Mouse (Mus musculus) olfactory bulb, adult 2 months (tissue): ENCODE data around the gene Pdcd4.

Source experiments
- CTCF ChIP-seq: fragments of 200-500 bp; IDR thresholded peaks from 2 replicates; pipeline ENCODE4 v1.5.1; 2012; ENCODE audit warnings: low read depth, mild to moderate bottlenecking, low read length, moderate library complexity; ENCODE audit not compliant: insufficient read depth
- POLR2A ChIP-seq: fragments of 200-500 bp; IDR thresholded peaks from 2 replicates; pipeline ENCODE4 v1.6.1; 2012; ENCODE audit warnings: mild to moderate bottlenecking, low read depth, low read length, moderate library complexity; ENCODE audit not compliant: insufficient read depth

DNA sequence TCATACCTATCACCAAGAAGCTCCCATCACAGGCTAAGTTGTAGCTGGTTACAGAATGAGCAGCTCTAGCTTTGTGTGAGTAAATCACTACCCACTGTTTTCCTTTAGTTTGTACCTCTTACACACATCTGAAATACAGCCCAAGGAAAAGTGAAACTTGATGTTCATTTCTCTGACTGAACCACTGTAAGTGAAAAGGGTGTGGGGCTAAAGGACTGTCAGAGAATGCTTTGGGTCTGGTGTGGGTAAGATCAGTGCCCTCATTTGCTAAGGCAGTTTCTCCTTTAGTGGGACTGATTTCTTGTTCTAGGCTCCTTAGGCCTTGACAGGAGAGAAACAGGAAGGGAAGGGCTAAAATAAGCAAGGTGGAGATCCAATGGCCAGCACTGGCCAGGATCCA is 42.0 kb downstream of the Pdcd4 start:
- TF ChIP-seq POLR2A, result no peak
- no peak for TF ChIP-seq CTCF
